Mouse (Mus musculus): ENCODE results near the gene Tyrp1. TPM values are rescaled to one million over a fixed set of nuclear protein-coding genes. Genes with fewer than 3 reads are reported as not detected.

The Tyrp1 gene
- total and polyA plus RNA-seq, 3 experiments: not detected

GRCm38 (mm10) chr4:80863906-80864305, 30.0 kb downstream of the Tyrp1 start:
- H3K79me2 ChIP-seq (ENCODE audit: control insufficient read depth, insufficient read depth, low read length, poor library complexity): no peaks in the 10 kb centered on the region
- H3K4me3 ChIP-seq (ENCODE audit: control insufficient read depth in 1 of 2, insufficient read depth in 1 of 2, low read depth in 2 of 2, low read length in 2 of 2): no peak overlapping the region
- no peaks in the 10 kb centered on the region for H3K4me1 ChIP-seq (ENCODE audit: control insufficient read depth in 1 of 2, insufficient read depth in 2 of 2, low read length in 2 of 2)
- no peaks in the 10 kb centered on the region for H3K27me3 ChIP-seq (ENCODE audit: control insufficient read depth in 1 of 2, insufficient read depth in 2 of 2, low read length in 2 of 2)
- no peak overlapping the region for H3K9ac ChIP-seq (ENCODE audit: control insufficient read depth, low read depth, low read length, poor library complexity, severe bottlenecking)
- H3K36me3 ChIP-seq (ENCODE audit: control insufficient read depth in 1 of 2, insufficient read depth in 2 of 2, low read length in 2 of 2): no peaks in the 10 kb centered on the region
- no peaks in the 10 kb centered on the region for H3K9me3 ChIP-seq (replicated peaks; ENCODE audit: insufficient read depth, low read length)
- TF ChIP-seq ELF1 (IDR thresholded peaks at IDR 0.05; ENCODE audit: low read depth, low read length): no peak
- TF ChIP-seq TCF12 (IDR thresholded peaks at IDR 0.05; ENCODE audit: low read depth, low read length): no peak
- TF ChIP-seq CHD1 (IDR thresholded peaks at IDR 0.05; ENCODE audit: low read depth, low read length): no peak
- TF ChIP-seq ZNF384 (IDR thresholded peaks at IDR 0.05; ENCODE audit: low read depth, low read length): no peak
- TF ChIP-seq KAT2A (conservative IDR thresholded peaks at IDR 0.05; ENCODE audit: low read depth, low read length): no peak
- no peak for TF ChIP-seq GATA1 (IDR thresholded peaks at IDR 0.05; ENCODE audit: low read depth, low read length)
- TF ChIP-seq UBTF (IDR thresholded peaks at IDR 0.05; ENCODE audit: borderline replicate concordance, insufficient read depth, low read depth, low read length): no peak
- TF ChIP-seq ETS1 (IDR thresholded peaks at IDR 0.05; ENCODE audit: low read depth, low read length): no peak
- TF ChIP-seq MXI1 (IDR thresholded peaks at IDR 0.05; ENCODE audit: low read depth, low read length): no peak
- TF ChIP-seq CTCF (IDR thresholded peaks at IDR 0.05 in 2 of 3, conservative IDR thresholded peaks at IDR 0.05 in 1 of 3; ENCODE audit: control insufficient read depth in 1 of 3, insufficient read depth in 1 of 3, low read depth in 2 of 3, low read length in 3 of 3, poor library complexity in 1 of 3, severe bottlenecking in 1 of 3): no peak
- no peak for TF ChIP-seq RCOR1 (IDR thresholded peaks at IDR 0.05; ENCODE audit: low read depth, low read length)
- no peak for TF ChIP-seq MAZ (IDR thresholded peaks at IDR 0.05; ENCODE audit: low read depth, low read length)
- no peak for TF ChIP-seq ZKSCAN1 (IDR thresholded peaks at IDR 0.05; ENCODE audit: low read depth, low read length)
- TF ChIP-seq BHLHE40 (IDR thresholded peaks at IDR 0.05; ENCODE audit: borderline replicate concordance, low read depth, low read length): no peak
- TF ChIP-seq ZC3H11A (IDR thresholded peaks at IDR 0.05; ENCODE audit: low read depth, low read length): no peak
- no peak for TF ChIP-seq EP300 (IDR thresholded peaks at IDR 0.05; ENCODE audit: low read depth in 1 of 2, low read length in 2 of 2)
- DNase-seq (ENCODE audit: low read depth, low spot score): no peak
- no peak overlapping the region for H3K27ac ChIP-seq (ENCODE audit: control insufficient read depth, low read depth, low read length)

- H3K27ac ChIP-seq (ENCODE audit: control insufficient read depth, low read depth, low read length): no peak overlapping the region
- H3K36me3 ChIP-seq (ENCODE audit: control insufficient read depth in 1 of 2, insufficient read depth in 2 of 2, low read length in 2 of 2): no peaks in the 10 kb centered on the region
- H3K9me3 ChIP-seq (replicated peaks; ENCODE audit: insufficient read depth, low read length): no peaks in the 10 kb centered on the region
- no peaks in the 10 kb centered on the region for H3K27me3 ChIP-seq (ENCODE audit: control insufficient read depth in 1 of 2, insufficient read depth in 2 of 2, low read length in 2 of 2)
- no peak overlapping the region for H3K4me3 ChIP-seq (ENCODE audit: control insufficient read depth in 1 of 2, insufficient read depth in 1 of 2, low read depth in 2 of 2, low read length in 2 of 2)
- H3K4me1 ChIP-seq (ENCODE audit: control insufficient read depth in 1 of 2, insufficient read depth in 2 of 2, low read length in 2 of 2): no peaks in the 10 kb centered on the region
- no peak for DNase-seq (ENCODE audit: low read depth, low spot score)
- H3K79me2 ChIP-seq (ENCODE audit: control insufficient read depth, insufficient read depth, low read length, poor library complexity): no peaks in the 10 kb centered on the region
- TF ChIP-seq MAX (IDR thresholded peaks at IDR 0.05; ENCODE audit: low read length) (no peak), ETS1 (IDR thresholded peaks at IDR 0.05; ENCODE audit: low read depth, low read length) (no peak), ZNF384 (IDR thresholded peaks at IDR 0.05; ENCODE audit: low read depth, low read length) (no peak), TAL1 (IDR thresholded peaks at IDR 0.05; ENCODE audit: low read length) (no peak), GABPA (IDR thresholded peaks at IDR 0.05; ENCODE audit: low read depth, low read length) (no peak), ZC3H11A (IDR thresholded peaks at IDR 0.05; ENCODE audit: low read depth, low read length) (no peak), NRF1 (IDR thresholded peaks at IDR 0.05; ENCODE audit: insufficient read depth, low read depth, low read length, poor library complexity, severe bottlenecking) (no peak)
- H3K9ac ChIP-seq (ENCODE audit: control insufficient read depth, low read depth, low read length, poor library complexity, severe bottlenecking): no peak overlapping the region
Observed at GRCm38 (mm10) chr4:80864511-80864922, 30.6 kb downstream of the Tyrp1 start.

All from MEL (cell line).